Mouse (Mus musculus): Measurements from ENCODE around the gene 4930544D05Rik. TPM values are rescaled to one million over a fixed set of nuclear protein-coding genes. Genes with fewer than 3 reads are reported as not detected.

Gene 4930544D05Rik
- total and polyA plus RNA-seq, 2 experiments from 2014 or later: not detected

DNA sequence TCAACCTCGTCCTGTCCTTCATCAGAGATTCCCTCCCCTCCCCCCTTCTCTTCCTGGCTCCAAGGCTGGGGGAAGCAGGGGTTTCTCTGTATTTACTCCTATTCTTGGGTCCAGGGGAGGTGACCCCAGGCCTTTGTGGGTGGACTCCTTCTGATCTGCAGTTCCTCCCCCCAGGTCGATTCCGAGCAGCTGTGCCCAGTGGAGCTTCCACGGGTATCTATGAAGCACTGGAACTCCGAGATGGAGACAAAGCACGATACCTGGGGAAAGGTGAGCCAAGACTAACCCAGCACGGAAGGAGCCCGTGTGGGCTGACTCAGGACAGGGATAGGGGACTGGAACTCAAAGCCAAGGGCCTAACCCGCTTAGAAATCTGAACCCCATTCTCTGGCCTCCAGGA lies 42.3 kb downstream of the 4930544D05Rik start:
- H3K4me2 ChIP-seq (ENCODE audit: low read depth, low read length, poor library complexity, severe bottlenecking): no peak overlapping the region
- H3K4me1 ChIP-seq (ENCODE audit: insufficient read depth, low read length): peaks cover 5% of the 10 kb centered on the region; the same call in 1 of the 2 replicates
- no peak overlapping the region for H3K9ac ChIP-seq (replicated peaks; ENCODE audit: low read length, poor library complexity, severe bottlenecking)
- DNase-seq (ENCODE audit: low spot score) (no peak), ATAC-seq (ENCODE audit: low FRiP score) (no peak)
- H3K4me3 ChIP-seq (ENCODE audit: low read depth, low read length): no peak overlapping the region
- H3K27ac ChIP-seq (ENCODE audit: low read depth, low read length): no peak overlapping the region
- 61% methylated on average over 9 of the region's 9 CpGs for WGBS
- H3K27me3 ChIP-seq (ENCODE audit: insufficient read depth, low read length): no peaks in the 10 kb centered on the region
- TF ChIP-seq CTCF (IDR thresholded peaks at IDR 0.05): no peak
- H3K36me3 ChIP-seq (ENCODE audit: insufficient read depth, low read length): peaks cover 11% of the 10 kb centered on the region
- no peaks in the 10 kb centered on the region for H3K9me3 ChIP-seq (ENCODE audit: low read length)

GRCm38 (mm10) chr11:70658521-70658920 lies 42.9 kb downstream of the 4930544D05Rik start:
- no peak overlapping the region for H3K9ac ChIP-seq (replicated peaks; ENCODE audit: low read length, poor library complexity, severe bottlenecking)
- H3K9me3 ChIP-seq (ENCODE audit: low read length): no peaks in the 10 kb centered on the region
- no peak overlapping the region for H3K27ac ChIP-seq (ENCODE audit: low read depth, low read length)
- no peak overlapping the region for H3K4me3 ChIP-seq (ENCODE audit: low read depth, low read length)
- peaks cover 5% of the 10 kb centered on the region; the same call in 1 of the 2 replicates for H3K4me1 ChIP-seq (ENCODE audit: insufficient read depth, low read length)
- H3K27me3 ChIP-seq (ENCODE audit: insufficient read depth, low read length): no peaks in the 10 kb centered on the region
- DNase-seq (ENCODE audit: low spot score): no peak
- H3K4me2 ChIP-seq (ENCODE audit: low read depth, low read length, poor library complexity, severe bottlenecking): no peak overlapping the region
- peaks cover 13% of the 10 kb centered on the region for H3K36me3 ChIP-seq (ENCODE audit: insufficient read depth, low read length)
- no peak for TF ChIP-seq CTCF (IDR thresholded peaks at IDR 0.05)
- ATAC-seq (ENCODE audit: low FRiP score): no peak
- 92% methylated on average over 5 of the region's 5 CpGs for WGBS

- no peak overlapping the region for H3K9ac ChIP-seq (replicated peaks; ENCODE audit: low read length, poor library complexity, severe bottlenecking)
- H3K4me3 ChIP-seq (ENCODE audit: low read depth, low read length): no peak overlapping the region
- H3K9me3 ChIP-seq (ENCODE audit: low read length): no peaks in the 10 kb centered on the region
- no peak overlapping the region for H3K27ac ChIP-seq (ENCODE audit: low read depth, low read length)
- no peak for ATAC-seq (ENCODE audit: low FRiP score)
- no peak overlapping the region for H3K4me2 ChIP-seq (ENCODE audit: low read depth, low read length, poor library complexity, severe bottlenecking)
- H3K4me1 ChIP-seq (ENCODE audit: insufficient read depth, low read length): peaks cover 5% of the 10 kb centered on the region; the same call in 1 of the 2 replicates
- DNase-seq (ENCODE audit: low spot score): no peak
- no peak for TF ChIP-seq CTCF (IDR thresholded peaks at IDR 0.05)
- peaks cover 16% of the 10 kb centered on the region for H3K36me3 ChIP-seq (ENCODE audit: insufficient read depth, low read length)
- WGBS: 80% methylated on average over 8 of the region's 8 CpGs
- H3K27me3 ChIP-seq (ENCODE audit: insufficient read depth, low read length): no peaks in the 10 kb centered on the region
These were observed 43.3 kb downstream of the 4930544D05Rik start for GRCm38 (mm10) chr11:70658942-70659341.

- Histone ChIP-seq H3K4me1 (ENCODE audit: insufficient read depth, low read length) (peaks cover 5% of the 10 kb centered on the region; the same call in 1 of the 2 replicates), H3K4me2 (ENCODE audit: low read depth, low read length, poor library complexity, severe bottlenecking) (no peak overlapping the region), H3K9me3 (ENCODE audit: low read length) (no peaks in the 10 kb centered on the region), H3K36me3 (ENCODE audit: insufficient read depth, low read length) (peaks cover 30% of the 10 kb centered on the region), H3K27me3 (ENCODE audit: insufficient read depth, low read length) (no peaks in the 10 kb centered on the region), H3K27ac (ENCODE audit: low read depth, low read length) (no peak overlapping the region), H3K4me3 (ENCODE audit: low read depth, low read length) (no peak overlapping the region), H3K9ac (replicated peaks; ENCODE audit: low read length, poor library complexity, severe bottlenecking) (no peak overlapping the region)
- DNase-seq (ENCODE audit: low spot score) (no peak), ATAC-seq (ENCODE audit: low FRiP score) (no peak)
- no peak for TF ChIP-seq CTCF (IDR thresholded peaks at IDR 0.05)
- 88% methylated on average over 8 of the region's 8 CpGs for WGBS
These were observed 44.9 kb downstream of the 4930544D05Rik start for GRCm38 (mm10) chr11:70660571-70660970.

DNA sequence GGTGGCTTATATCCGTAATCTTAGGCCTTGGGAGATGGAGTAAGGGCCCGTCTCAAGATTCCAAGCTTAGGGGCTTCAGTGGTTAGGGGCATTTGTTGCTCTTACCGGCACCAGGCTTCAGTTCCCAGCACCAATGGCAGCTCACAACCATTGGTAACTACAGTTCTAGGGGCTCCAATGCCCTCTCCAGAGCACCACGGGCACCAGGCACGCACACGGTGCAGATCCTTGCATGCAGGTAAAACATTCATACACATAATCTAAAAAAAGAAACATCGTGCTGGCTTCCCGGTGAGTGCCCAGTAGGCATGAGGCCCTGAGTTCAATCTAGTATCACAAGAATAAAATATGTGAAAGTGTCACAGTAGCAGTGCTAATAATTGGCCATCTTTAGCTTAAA lies 47.5 kb downstream of the 4930544D05Rik start:
- peaks cover 33% of the 10 kb centered on the region for H3K36me3 ChIP-seq (ENCODE audit: insufficient read depth, low read length)
- DNase-seq (ENCODE audit: low spot score): no peak
- no peak overlapping the region for H3K27ac ChIP-seq (ENCODE audit: low read depth, low read length)
- no peak overlapping the region for H3K4me2 ChIP-seq (ENCODE audit: low read depth, low read length, poor library complexity, severe bottlenecking)
- no peak for ATAC-seq (ENCODE audit: low FRiP score)
- WGBS: 87% methylated on average over 8 of the region's 8 CpGs
- H3K4me1 ChIP-seq (ENCODE audit: insufficient read depth, low read length): no peaks in the 10 kb centered on the region
- H3K9ac ChIP-seq (replicated peaks; ENCODE audit: low read length, poor library complexity, severe bottlenecking): no peak overlapping the region
- TF ChIP-seq CTCF (IDR thresholded peaks at IDR 0.05): no peak
- H3K4me3 ChIP-seq (ENCODE audit: low read depth, low read length): no peak overlapping the region
- no peaks in the 10 kb centered on the region for H3K27me3 ChIP-seq (ENCODE audit: insufficient read depth, low read length)
- no peaks in the 10 kb centered on the region for H3K9me3 ChIP-seq (ENCODE audit: low read length)

GRCm38 (mm10) chr11:70663957-70664356 lies 48.3 kb downstream of the 4930544D05Rik start:
- TF ChIP-seq CTCF (IDR thresholded peaks at IDR 0.05): no peak
- Histone ChIP-seq H3K4me2 (ENCODE audit: low read depth, low read length, poor library complexity, severe bottlenecking) (no peak overlapping the region), H3K4me3 (ENCODE audit: low read depth, low read length) (no peak overlapping the region), H3K9ac (replicated peaks; ENCODE audit: low read length, poor library complexity, severe bottlenecking) (no peak overlapping the region), H3K27me3 (ENCODE audit: insufficient read depth, low read length) (no peaks in the 10 kb centered on the region), H3K36me3 (ENCODE audit: insufficient read depth, low read length) (peaks cover 33% of the 10 kb centered on the region), H3K9me3 (ENCODE audit: low read length) (no peaks in the 10 kb centered on the region), H3K4me1 (ENCODE audit: insufficient read depth, low read length) (no peaks in the 10 kb centered on the region), H3K27ac (ENCODE audit: low read depth, low read length) (no peak overlapping the region)
- WGBS: 88% methylated on average over 6 of the region's 6 CpGs
- no peak for DNase-seq (ENCODE audit: low spot score)
- no peak for ATAC-seq (ENCODE audit: low FRiP score)

Data from midbrain, postnatal 0 days (tissue).